Mouse (Mus musculus) bone marrow macrophage, adult 2 months (primary cell): ENCODE measurements around the gene Adap1.

Source experiments
- CTCF ChIP-seq: IDR thresholded peaks from 2 replicates; pipeline ENCODE4 v1.5.1; 2012; ENCODE audit warnings: low read depth, mild to moderate bottlenecking, low read length, moderate library complexity
- POLR2A ChIP-seq: IDR thresholded peaks from 2 replicates; pipeline ENCODE4 v1.6.1; 2012; ENCODE audit warnings: mild to moderate bottlenecking, low read depth, low read length, borderline replicate concordance

DNA sequence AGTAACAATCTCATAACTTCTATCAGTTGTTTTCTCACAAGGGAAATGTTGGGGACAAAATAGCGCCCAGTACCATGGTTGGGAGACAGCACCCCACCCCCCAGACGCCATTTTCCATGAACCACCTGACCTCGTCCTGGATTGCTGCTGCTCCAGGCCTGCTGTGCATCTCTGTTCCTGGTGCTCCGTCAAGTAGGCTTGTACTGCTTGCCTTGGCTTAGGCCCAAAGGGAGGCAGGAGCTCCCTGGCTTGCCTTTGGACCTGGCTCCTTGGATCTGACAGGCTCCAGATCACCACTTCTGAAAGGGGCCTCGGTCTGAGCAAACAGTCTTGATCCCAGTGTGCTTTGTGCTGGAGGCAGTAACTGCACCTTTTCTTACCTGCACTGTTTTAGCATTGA, 65.6 kb downstream of the Adap1 start:
- TF ChIP-seq POLR2A = no peak
- no peak for TF ChIP-seq CTCF
